Mouse (Mus musculus): Measurements from ENCODE around the gene Ptprk.

Gene Ptprk

DNA sequence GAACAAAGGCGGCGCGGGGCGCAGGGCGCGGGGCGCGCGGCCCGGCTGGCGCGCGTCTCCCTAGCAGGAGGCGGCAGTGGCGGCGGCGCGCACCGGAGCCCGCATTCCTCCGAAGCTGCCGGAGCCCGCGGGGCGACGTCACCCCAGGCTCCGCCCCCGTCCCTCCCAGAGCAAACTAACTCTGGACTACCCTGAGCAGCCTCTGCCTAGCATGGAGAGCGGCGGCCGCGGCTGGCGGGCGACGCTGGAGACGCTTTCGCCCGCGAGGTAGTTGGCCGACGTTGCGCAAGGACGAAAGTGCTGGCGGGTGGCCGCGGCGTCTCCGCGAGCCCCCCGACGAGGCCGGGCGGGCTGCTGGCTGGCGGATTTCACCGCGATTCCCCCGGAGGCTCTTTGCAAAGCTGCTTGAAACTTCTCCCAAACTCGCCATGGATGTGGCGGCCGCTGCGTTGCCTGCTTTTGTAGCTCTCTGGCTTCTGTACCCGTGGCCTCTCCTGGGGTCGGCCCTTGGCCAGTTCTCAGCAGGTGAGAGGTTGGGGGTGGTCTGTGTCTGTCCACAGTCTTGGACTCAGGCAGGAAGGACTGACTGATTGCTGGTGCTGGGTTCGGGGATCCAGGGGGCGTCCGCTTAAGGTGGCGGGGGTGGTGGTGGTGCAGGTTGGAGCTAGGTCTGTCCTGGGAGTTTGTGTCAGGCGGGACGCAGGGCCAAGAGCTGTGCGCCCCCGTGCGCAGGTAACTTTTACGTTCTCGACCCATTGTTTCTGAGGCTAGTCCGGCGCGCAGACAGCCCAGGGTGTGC is at the start of gene Ptprk:
Ptprk (plus strand) TSS at position 168 of the 799 bp plus-strand sequence.
- TF ChIP-seq CTCF (conservative IDR thresholded peaks at IDR 0.05; ENCODE audit: low read length) (no peak), POU5F1 (IDR thresholded peaks at IDR 0.05; ENCODE audit: borderline replicate concordance, low read length) (no peak), NANOG (IDR thresholded peaks at IDR 0.05; ENCODE audit: borderline replicate concordance, low read length) (no peak)
- Histone ChIP-seq H3K4me1 (replicated peaks; ENCODE audit: low read depth, low read length) (peaks cover 27% of the 10 kb centered on the region), H3K9me3 (ENCODE audit: low read length) (no peaks in the 10 kb centered on the region), H3K36me3 (ENCODE audit: insufficient read depth, low read length) (no peaks in the 10 kb centered on the region), H3K27me3 (ENCODE audit: insufficient read depth, low read length) (no peaks in the 10 kb centered on the region), H3K4me3 (replicated peaks; ENCODE audit: low read length) (peak within 1 kb of the TSS; percentile 95)

GRCm38 (mm10) chr10:28027791-28028190 is 46.8 kb upstream of the Ptprk start:
- H3K9me3 ChIP-seq (ENCODE audit: low read length), result peaks cover 6% of the 10 kb centered on the region; the same call in 1 of the 2 replicates
- H3K4me3 ChIP-seq (replicated peaks; ENCODE audit: low read length), result no peak overlapping the region
- TF ChIP-seq NANOG (IDR thresholded peaks at IDR 0.05; ENCODE audit: borderline replicate concordance, low read length), result no peak
- TF ChIP-seq CTCF (conservative IDR thresholded peaks at IDR 0.05; ENCODE audit: low read length), result no peak
- TF ChIP-seq POU5F1 (IDR thresholded peaks at IDR 0.05; ENCODE audit: borderline replicate concordance, low read length), result no peak
- H3K4me1 ChIP-seq (replicated peaks; ENCODE audit: low read depth, low read length), result peaks cover 24% of the 10 kb centered on the region
- no peaks in the 10 kb centered on the region for H3K27me3 ChIP-seq (ENCODE audit: insufficient read depth, low read length)
- no peaks in the 10 kb centered on the region for H3K36me3 ChIP-seq (ENCODE audit: insufficient read depth, low read length)

- TF ChIP-seq NANOG (IDR thresholded peaks at IDR 0.05; ENCODE audit: borderline replicate concordance, low read length) (no peak), CTCF (conservative IDR thresholded peaks at IDR 0.05; ENCODE audit: low read length) (no peak), POU5F1 (IDR thresholded peaks at IDR 0.05; ENCODE audit: borderline replicate concordance, low read length) (no peak)
- H3K27me3 ChIP-seq (ENCODE audit: insufficient read depth, low read length), result no peaks in the 10 kb centered on the region
- no peaks in the 10 kb centered on the region for H3K36me3 ChIP-seq (ENCODE audit: insufficient read depth, low read length)
- no peak overlapping the region for H3K4me3 ChIP-seq (replicated peaks; ENCODE audit: low read length)
- peaks cover 4% of the 10 kb centered on the region; the same call in 1 of the 2 replicates for H3K9me3 ChIP-seq (ENCODE audit: low read length)
- no peaks in the 10 kb centered on the region for H3K4me1 ChIP-seq (replicated peaks; ENCODE audit: low read depth, low read length)
Observed at GRCm38 (mm10) chr10:28036456-28036855, 38.2 kb upstream of the Ptprk start.

DNA sequence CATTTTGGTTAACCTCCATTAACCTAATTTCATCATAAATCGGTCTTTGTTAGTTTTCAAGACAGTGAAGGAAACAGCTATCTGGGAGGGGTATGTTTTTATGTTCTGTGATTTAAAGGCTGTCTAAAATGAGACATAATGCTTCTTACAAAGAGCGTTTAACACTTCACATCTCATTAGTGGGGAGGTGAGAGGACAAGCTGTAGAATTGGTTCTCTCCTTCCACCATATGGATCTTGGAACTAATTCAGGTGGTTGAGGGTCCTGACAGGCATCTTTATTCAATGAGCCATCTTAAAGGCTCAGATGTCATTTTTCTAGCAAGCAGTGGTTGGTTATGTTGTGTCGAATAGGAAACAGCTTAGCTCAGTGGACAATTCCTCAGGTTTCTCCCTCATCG is 19.9 kb upstream of the Ptprk start:
- Histone ChIP-seq H3K4me3 (replicated peaks; ENCODE audit: low read length) (no peak overlapping the region), H3K4me1 (replicated peaks; ENCODE audit: low read depth, low read length) (no peaks in the 10 kb centered on the region), H3K36me3 (ENCODE audit: insufficient read depth, low read length) (no peaks in the 10 kb centered on the region), H3K9me3 (ENCODE audit: low read length) (no peaks in the 10 kb centered on the region), H3K27me3 (ENCODE audit: insufficient read depth, low read length) (no peaks in the 10 kb centered on the region)
- TF ChIP-seq CTCF (conservative IDR thresholded peaks at IDR 0.05; ENCODE audit: low read length) (no peak), NANOG (IDR thresholded peaks at IDR 0.05; ENCODE audit: borderline replicate concordance, low read length) (no peak), POU5F1 (IDR thresholded peaks at IDR 0.05; ENCODE audit: borderline replicate concordance, low read length) (no peak)

DNA sequence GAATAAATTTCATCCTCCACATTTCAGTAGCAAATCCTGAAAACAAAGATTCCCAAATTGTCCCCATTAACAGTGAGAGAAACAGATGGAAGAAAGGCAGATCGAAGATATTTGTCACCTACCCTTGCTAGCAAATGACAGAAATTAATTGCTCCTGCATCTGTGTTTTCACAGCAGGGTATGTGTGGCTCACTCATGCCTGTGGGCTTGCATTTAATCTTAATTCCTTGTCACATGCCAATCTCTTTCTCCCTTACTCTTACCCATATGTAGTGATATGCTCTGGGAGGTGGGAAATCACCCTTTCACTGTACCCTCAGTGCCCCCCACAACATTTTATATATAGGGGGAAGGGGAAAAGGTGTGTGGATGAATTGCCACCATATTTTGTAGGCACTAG is 15.4 kb upstream of the Ptprk start:
- TF ChIP-seq POU5F1 (IDR thresholded peaks at IDR 0.05; ENCODE audit: borderline replicate concordance, low read length) (no peak), CTCF (conservative IDR thresholded peaks at IDR 0.05; ENCODE audit: low read length) (no peak), NANOG (IDR thresholded peaks at IDR 0.05; ENCODE audit: borderline replicate concordance, low read length) (no peak)
- no peak overlapping the region for H3K4me3 ChIP-seq (replicated peaks; ENCODE audit: low read length)
- H3K36me3 ChIP-seq (ENCODE audit: insufficient read depth, low read length), result no peaks in the 10 kb centered on the region
- H3K9me3 ChIP-seq (ENCODE audit: low read length), result no peaks in the 10 kb centered on the region
- no peaks in the 10 kb centered on the region; the same call in 1 of the 2 replicates for H3K4me1 ChIP-seq (replicated peaks; ENCODE audit: low read depth, low read length)
- H3K27me3 ChIP-seq (ENCODE audit: insufficient read depth, low read length), result no peaks in the 10 kb centered on the region

- Histone ChIP-seq H3K36me3 (ENCODE audit: insufficient read depth, low read length) (no peaks in the 10 kb centered on the region), H3K9me3 (ENCODE audit: low read length) (no peaks in the 10 kb centered on the region), H3K4me3 (replicated peaks; ENCODE audit: low read length) (no peak overlapping the region), H3K4me1 (replicated peaks; ENCODE audit: low read depth, low read length) (peaks cover 8% of the 10 kb centered on the region), H3K27me3 (ENCODE audit: insufficient read depth, low read length) (no peaks in the 10 kb centered on the region)
- TF ChIP-seq POU5F1 (IDR thresholded peaks at IDR 0.05; ENCODE audit: borderline replicate concordance, low read length), result no peak
- TF ChIP-seq CTCF (conservative IDR thresholded peaks at IDR 0.05; ENCODE audit: low read length), result no peak
- TF ChIP-seq NANOG (IDR thresholded peaks at IDR 0.05; ENCODE audit: borderline replicate concordance, low read length), result no peak
Observed at GRCm38 (mm10) chr10:28067997-28068396, 6.6 kb upstream of the Ptprk start.

DNA sequence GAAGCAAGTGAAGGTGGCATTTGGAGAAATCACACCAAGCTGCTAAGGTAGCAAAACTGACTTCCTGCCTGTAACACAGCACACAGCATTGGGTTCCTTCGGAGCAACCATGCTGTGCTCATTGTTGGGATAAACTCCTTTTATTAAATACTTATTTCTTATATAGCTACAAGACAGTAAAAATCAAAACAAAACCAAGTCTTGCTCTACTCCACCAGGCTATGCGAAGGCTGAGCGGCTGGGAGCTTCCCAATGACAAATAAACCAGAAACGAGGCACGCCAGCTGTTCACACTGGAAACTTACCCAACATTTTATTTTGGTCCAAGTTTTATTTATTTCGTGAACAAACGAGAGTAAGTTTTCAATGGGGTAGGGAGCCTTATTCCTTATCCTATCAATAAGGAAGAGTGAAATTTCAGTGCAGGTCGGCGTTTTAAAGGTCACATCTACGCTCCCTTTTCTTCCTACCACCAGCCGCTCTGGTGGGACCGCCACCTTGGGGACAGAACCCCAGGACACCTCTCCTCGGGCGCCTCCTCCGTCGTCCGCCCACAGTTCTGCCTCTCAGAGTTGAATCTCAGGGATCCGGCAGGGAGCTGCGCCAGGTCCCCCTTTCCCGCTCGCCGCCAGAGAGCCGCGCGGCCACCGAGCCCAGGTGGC is 498 bp upstream of the Ptprk start:
- Histone ChIP-seq H3K9me3 (ENCODE audit: low read length) (no peaks in the 10 kb centered on the region), H3K4me1 (replicated peaks; ENCODE audit: low read depth, low read length) (peaks cover 33% of the 10 kb centered on the region), H3K27me3 (ENCODE audit: insufficient read depth, low read length) (no peaks in the 10 kb centered on the region), H3K36me3 (ENCODE audit: insufficient read depth, low read length) (no peaks in the 10 kb centered on the region), H3K4me3 (replicated peaks; ENCODE audit: low read length) (peak overlapping the region; percentile 95)
- TF ChIP-seq NANOG (IDR thresholded peaks at IDR 0.05; ENCODE audit: borderline replicate concordance, low read length) (no peak), CTCF (conservative IDR thresholded peaks at IDR 0.05; ENCODE audit: low read length) (no peak), POU5F1 (IDR thresholded peaks at IDR 0.05; ENCODE audit: borderline replicate concordance, low read length) (no peak)

DNA sequence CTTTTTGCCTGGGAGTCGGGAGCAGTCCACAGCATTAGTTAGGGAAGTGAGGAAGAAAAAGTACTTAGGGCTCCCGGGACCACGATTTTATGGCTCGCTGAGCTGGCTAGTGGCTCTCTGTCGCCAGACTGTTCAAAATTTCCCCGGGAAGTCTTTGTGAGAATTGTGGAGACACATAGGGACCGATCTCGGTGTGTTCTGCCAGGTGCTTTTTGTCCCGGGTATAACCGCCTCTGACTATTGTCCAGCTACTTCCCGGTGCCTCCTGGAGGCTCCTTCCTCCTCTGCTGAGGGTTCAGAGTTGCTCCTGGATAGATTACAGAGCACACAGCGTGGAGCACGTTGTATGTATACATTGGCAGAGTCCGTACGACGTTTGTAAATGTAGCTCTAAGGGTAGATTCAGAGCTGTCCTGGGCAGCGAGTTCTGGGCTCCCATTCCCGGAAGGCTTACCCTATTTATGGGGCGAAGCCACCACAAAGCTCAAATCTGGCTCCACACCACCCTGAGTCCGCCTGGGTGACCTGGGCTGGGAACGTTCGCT is 943 bp downstream of the Ptprk start:
- H3K4me3 ChIP-seq (replicated peaks; ENCODE audit: low read length), result peak overlapping the region; percentile 95
- H3K9me3 ChIP-seq (ENCODE audit: low read length), result no peaks in the 10 kb centered on the region
- no peaks in the 10 kb centered on the region for H3K36me3 ChIP-seq (ENCODE audit: insufficient read depth, low read length)
- peaks cover 30% of the 10 kb centered on the region for H3K4me1 ChIP-seq (replicated peaks; ENCODE audit: low read depth, low read length)
- H3K27me3 ChIP-seq (ENCODE audit: insufficient read depth, low read length), result no peaks in the 10 kb centered on the region
- TF ChIP-seq POU5F1 (IDR thresholded peaks at IDR 0.05; ENCODE audit: borderline replicate concordance, low read length) (no peak), NANOG (IDR thresholded peaks at IDR 0.05; ENCODE audit: borderline replicate concordance, low read length) (no peak)

Measured in E14TG2a.4 (cell line).